Mouse (Mus musculus) v-Abl transformed pro-B cells (cell line): ENCODE data around the gene Rnf113a2.

Experiments
- in situ Hi-C, 2 experiments: fragments of 400-800 bp; cut with MboI; formaldehyde crosslinking; loops; one replicate each; pipeline ENCODE4 v1.15.1; 2025; ENCODE audit not compliant: unreplicated experiment in 2 of 2

The Rnf113a2 gene

DNA sequence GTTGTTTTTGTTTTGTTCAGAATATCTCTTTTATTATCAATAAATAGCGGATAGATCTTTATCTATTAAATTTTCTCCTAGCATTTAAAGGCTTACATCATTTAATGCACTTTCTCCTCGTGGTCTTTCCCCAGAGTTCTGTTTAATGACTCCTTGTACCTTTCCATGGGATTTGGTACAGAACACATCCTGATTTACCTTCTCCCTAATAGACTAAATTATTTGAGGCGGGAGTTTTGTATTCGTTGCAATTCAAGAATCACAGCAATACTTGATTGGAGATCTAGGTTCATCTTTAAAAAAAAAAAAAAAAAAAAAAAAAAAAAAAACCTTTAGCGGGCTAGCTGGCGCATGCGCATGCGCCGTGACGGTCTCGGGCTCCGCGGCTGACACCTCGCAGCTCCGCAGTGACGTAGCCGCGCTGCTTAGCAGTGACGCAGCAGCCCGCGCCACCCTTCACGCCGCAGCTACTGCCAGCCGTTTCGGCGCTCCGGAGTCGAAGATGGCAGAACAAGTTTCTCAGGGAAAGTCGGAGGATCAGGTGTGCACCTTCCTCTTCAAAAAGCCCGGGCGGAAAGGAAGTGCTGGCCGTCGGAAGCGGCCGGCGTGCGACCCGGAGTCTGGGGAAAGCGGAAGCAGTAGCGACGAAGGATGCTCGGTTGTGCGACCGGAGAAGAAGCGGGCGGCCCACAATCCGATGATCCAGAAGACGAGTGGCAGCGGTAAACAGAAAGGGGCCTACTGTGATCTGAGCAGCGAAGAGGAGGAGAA is at the start of gene Rnf113a2:
Gene Rnf113a2 (plus strand): TSS at position 363 of the 771 bp plus-strand sequence.
- in situ Hi-C loops = loop anchor here in 1 of 2 experiments (5.0 kb wide), 1 partner anchor 70 kb away; no protein-coding TSS in a partner anchor

DNA sequence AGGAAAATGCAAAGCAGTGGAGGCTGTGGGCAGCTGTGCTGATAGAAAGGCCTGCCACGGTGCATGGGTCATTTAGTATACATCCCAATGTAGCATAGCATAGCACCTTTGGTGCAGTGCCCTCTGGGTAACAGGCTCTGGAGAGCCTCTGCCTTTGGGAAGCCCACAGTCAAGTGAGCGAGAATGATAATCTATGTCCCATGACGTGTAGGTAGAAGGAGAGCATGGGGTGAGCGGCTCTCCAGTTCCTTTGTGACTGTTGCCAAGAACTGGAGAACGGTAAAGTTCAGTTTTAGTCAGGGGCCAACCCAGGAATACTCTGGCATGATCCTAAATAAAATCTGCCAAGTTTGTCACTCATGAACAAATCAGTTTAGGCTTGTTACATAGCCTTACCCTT is 45.3 kb upstream of the Rnf113a2 start:
- in situ Hi-C loops = no loop called here

DNA sequence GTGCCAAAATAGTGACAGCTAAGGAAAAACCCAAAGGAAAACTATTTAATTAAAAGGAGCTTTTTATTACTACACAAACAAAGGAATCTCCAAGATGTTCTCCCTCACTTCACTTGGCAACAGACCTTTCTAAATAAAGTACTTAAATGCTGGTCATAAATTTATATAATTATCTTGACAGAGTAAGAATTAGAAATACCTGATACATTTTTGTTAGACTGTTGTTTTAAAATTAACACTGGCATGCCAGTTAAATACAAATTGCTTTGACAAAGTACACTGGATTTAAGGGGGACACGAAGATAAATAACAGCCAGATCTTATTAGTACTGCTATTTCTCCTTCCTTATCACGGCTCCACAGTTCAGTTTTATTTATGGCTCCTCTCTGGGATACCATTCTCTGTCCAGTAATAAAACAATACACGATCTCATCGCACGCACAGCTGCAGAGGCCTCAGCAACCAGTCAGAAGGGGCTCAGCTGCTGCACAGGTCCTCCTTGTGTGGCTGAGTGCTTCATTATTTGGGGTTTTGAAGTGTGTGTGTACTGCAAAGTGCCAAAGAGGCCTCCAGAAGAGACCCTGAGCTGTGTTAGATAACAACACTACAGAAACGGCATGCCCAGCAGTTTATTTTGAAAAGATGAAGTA is 43.0 kb upstream of the Rnf113a2 start:
- in situ Hi-C loops = no loop called here

DNA sequence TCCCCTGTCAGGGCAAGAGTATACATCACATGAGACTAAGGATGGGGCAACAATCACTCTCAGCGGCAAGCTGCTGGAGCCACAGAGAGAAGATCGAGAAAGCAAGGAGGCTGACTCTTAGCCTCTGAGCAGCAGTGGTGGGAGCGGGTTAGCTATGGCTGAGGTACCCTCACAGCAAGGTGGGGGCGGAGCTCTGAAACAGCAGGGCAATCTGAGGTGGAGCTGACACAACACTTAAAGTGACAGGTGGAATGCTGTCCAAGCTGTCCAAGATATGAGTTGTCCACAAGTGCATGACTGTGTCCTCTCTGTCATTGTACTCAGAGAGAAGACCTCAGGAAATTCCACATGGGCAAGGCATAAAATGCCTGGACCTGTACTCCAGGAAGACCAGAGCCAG is 34.6 kb upstream of the Rnf113a2 start:
- in situ Hi-C loops = no loop called here

DNA sequence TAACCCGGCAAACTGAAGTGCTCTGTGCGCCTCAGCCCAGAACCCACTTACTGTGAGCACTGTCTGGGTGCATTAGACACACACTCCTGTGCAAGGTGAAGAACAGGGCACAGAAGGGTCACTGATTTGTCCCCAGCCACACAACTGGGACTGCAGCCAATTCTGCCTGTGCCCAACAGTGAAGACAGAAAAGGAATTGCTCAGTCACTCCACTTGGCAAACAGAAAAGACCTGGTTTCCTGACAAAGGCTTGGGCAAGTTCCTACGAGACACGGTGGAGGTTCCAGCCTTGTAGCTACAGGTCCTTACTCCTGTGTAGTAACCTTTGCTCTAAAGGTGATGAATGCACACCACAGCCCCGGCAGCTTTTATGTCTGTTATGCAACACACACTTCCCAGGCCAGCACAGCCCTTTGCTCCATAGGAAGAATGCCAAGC is 32.3 kb upstream of the Rnf113a2 start:
- in situ Hi-C loops = no loop called here

DNA sequence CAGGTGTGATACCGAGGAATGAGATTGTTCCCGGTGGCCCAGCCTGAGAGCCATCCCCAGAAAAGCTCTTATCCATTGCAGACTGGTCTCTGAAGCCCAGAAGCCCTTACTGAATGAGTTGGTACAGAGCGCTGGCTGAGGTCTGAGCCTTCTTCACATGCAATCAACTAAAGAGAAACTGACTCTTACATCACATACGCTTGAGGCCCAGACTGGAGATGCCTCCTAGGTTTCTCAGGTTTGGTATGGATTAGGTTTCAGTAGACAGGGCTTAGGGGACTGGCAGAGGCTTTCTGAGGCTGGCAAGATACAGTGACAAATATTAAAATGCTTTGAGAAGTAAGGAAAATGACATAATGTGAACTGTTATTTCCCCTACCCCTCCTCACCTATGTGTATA is 31.6 kb upstream of the Rnf113a2 start:
- in situ Hi-C loops = no loop called here

DNA sequence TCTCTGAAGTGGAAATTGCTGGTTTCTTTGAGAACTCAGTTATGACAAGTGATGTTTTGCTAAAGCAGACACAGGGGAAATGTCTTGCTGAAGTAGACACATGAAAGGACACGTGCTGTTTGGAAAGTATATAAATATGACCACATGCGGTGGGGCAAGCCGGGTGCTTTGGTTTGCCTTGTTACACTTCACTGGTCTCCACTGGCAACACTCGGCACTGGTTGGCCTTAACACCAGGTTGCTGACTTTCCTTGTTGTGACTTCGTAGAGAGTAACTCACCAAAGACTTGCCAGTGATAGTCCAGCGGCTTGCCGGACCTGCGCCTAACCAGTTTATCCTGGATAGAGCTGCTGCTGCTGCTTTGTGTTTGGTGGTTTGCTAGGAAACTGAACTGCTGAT is 28.9 kb upstream of the Rnf113a2 start:
- in situ Hi-C loops = no loop called here

DNA sequence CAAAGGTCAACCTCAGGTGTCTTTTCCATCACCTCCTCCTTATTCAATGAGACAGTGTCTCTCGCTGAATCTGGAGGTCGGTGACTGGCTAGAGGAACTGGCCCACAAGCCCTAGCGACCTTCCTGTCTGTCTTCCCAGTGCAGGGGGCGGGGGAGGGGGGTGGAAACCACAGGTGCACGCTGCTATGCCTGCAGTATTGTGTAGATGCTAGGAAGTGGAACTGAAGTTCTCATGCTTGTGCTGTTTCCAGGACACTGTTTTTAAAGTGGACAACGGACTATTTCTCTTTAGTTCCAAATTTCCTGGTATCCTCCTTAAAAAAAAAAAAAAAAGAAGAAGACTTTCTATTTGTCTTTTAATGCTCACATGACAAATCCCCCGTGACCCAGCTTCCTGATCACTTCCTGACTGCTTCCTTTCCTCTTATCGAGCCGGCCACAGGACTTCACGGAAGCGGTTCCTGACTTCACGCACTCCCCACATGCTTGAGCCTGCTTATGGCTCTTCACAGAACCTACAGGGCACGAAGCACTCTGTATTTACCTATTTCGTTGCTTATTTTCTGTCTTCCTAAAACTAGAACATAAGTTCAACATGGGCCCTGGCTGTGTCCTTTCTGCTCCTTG is 28.1 kb upstream of the Rnf113a2 start:
- in situ Hi-C loops = no loop called here

DNA sequence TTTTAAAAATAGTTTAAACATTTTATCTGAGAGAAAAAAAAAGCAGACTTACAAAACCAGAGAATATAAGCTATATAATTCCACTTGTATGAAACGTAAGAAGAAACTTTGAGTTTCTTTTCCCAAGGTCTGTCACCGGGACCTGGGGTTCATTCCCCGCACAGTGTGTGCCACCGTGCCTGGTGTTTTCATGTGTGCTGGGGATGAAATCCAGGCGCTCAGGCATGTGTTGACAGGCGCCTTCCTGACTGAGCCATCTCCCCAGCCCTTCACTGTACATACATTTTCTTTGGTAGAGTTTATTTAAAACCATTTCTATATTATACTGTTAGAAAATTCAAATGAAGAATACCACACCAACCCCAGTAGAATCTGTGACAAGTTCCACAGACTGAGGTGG is 26.7 kb upstream of the Rnf113a2 start:
- in situ Hi-C loops = no loop called here

DNA sequence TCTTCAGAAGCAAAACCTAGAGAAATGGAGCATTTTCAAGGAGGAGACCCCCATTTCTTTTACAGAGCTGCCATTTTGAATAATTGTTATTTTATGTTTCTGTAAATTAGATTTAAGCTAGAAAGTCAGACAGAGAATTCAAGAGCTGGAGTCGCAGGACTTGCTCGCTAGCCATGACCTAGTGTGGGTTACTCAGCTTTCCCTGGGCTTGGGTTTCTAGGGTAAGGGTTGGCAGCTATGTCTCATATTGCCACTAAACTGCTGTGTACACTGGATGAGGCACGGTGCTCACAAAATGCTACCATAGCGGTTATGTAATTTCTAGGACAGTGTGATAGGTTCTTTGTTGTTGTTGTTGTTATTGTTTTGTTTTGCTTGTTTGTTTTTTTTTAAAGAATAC is 24.3 kb upstream of the Rnf113a2 start:
- in situ Hi-C loops = no loop called here

DNA sequence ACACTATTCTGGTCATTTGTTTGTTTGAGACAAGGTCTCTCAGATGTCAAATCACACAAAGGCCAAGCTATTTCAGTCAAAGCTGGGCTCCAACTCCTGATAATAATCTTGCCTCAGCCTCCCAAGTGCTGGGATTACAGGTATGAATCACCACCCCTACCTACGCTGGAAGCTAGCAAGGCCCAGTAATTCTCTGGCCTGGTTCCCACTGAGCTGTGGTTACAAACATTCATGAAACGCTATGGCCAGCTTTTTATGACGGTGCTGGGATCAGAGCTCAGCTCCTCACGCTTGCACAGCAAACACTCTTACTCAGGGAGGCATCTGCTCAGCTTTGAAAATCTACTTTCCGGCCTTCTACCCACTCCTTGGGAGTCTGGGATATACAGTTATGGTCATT is 23.1 kb upstream of the Rnf113a2 start:
- in situ Hi-C loops = no loop called here

DNA sequence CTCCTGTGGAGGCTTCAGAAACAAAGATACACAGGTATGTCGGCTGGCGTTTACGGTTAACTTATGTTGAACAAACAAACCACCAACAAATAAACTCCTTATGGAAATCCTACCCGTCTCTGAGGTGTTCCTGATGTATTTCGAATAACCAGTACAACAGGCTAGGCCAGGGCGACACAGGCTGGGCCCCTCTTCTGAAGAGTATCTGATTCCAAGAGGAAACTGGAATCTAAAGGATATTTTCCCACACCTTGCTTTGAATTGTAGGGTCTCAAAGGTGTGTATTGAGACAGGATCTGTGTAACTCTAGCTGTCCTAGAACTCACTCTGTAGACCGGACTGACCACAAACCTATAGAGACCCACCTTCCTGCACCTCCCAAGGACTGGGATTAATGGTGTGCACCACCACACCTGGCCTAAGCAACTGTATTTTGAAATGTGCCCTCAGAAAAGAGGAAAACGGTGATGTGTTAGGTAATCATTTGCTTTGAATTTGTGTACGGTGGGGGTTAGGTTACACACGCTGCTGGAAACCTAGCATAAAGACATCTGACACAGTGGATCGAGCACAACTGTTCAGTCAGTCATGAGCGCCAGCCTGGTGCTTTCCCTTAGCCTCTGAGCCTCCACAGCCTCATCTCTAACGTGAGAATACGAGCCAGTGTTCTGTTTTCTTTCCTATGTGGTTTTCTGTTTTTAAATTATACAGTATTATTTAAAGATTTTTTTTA is 19.9 kb upstream of the Rnf113a2 start:
- in situ Hi-C loops = no loop called here

DNA sequence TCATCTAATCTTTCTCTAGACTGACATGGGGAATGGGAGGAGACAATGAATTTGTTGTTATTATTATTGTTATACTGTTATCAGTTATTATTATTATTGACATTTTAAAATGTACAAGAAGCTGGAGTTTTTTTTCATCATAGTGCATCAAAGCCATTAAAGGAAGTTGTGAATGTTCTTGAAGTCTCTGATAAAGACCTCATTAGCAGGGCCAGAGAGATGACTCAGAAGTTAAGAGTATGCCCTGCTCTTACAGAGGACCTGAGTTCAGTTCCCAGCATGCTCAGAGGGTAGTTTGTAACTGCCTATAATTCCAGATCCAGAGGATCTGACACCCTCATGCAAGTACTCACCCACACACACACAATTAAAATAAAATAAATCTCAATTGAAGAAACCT is 19.3 kb upstream of the Rnf113a2 start:
- in situ Hi-C loops = no loop called here

DNA sequence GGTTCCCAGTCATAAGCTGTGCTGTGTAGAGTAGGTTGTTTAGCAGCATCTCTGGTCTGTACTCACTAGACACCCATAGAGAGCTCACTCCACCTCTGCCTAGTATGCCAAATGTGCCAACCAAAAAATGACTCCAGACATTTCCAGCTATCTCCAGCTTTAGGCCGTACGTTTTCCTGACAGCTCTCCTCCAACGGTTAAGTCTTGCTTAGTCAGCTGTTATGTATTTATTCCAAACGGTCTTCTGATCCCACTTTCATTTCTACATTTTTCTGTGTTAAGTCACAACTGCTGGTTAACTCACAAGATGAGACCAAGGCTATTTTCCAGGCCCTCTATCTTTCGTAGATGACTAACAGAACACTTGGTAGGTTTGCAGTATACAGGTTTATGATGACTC is 18.4 kb upstream of the Rnf113a2 start:
- in situ Hi-C loops = no loop called here

DNA sequence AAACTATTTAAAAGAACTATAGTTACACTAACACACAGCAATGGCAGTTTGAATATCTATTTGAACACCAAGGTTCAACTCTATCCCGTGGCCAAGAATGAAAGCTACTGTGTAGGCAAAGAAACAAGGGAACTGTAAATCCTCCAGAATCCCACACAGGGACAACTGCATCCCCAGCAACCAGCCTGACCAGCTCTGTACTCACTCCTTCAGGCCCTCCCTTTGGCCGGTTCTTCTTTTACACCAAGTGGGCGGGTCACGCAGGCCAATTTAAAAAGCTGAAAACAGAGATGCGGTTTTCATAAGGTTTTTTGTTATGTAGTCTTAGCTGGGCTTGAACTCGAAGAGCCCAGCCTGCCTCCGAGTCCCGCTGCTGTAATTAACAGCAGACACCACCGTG is 17.9 kb upstream of the Rnf113a2 start:
- in situ Hi-C loops = no loop called here

DNA sequence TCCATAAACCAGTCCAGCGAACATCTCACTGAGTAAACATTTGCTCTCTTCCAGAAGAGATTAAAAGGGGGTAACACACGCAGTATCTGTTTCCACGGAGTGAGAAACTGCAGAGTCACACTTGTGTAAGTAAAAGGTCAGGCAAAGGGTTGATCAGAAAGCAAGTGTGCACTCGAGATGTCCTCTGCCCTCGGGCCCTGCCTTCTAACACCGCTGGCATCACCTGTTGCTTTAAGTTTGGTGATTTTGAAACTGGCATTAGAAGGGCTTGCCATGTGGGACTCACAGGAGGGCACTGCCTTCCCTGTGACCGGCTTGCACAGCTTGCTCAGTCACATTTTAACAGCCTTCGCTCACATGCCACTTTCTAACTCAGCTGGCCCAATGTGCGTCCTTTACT is 17.3 kb upstream of the Rnf113a2 start:
- in situ Hi-C loops = loop anchor here in 1 of 2 experiments (10.0 kb wide), 1 partner anchor 55 kb away; the partner anchor contains the start of genes Aldh6a1 and Lin52

DNA sequence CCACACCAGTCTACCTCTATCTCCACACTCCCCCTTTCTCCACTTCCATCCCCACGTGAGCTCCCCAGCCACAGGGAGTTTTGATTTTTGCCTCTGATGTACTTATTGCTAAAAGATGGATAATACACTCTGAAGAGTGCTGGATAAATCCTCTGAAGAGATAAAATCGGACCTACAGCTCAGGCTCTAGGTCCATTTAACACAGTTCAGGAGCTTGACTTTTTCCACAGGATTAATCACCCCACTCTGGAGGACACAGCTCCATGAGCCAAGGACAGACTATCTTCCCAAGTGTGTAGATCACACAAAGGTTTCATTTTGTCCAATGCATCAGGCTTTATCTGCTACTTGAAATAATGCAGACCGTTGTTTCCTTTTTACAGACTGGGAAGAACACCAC is 16.9 kb upstream of the Rnf113a2 start:
- in situ Hi-C loops = loop anchor here in 1 of 2 experiments (10.0 kb wide), 1 partner anchor 55 kb away; the partner anchor contains the start of genes Aldh6a1 and Lin52

DNA sequence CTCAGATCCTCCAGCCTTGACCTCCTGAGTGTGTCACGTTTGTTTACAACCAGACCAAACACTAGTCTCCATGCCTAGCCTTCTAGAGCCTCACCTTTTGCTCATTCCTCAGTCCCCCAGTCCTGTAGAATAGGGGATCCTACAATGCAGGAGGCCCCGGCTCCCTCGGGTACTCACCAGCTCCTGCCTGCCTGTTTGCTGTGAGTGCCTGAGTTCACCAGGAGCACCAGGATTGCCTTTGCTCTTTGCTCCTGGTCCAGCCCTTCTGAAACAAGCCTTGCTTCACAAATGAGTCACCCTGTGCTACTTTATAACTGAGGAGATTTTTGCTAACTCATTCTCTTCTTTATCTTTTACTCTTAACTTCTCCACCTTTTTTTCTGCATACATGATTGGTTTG is 16.3 kb upstream of the Rnf113a2 start:
- in situ Hi-C loops = loop anchor here in 1 of 2 experiments (10.0 kb wide), 1 partner anchor 54 kb away; the partner anchor contains the start of genes Aldh6a1 and Lin52

DNA sequence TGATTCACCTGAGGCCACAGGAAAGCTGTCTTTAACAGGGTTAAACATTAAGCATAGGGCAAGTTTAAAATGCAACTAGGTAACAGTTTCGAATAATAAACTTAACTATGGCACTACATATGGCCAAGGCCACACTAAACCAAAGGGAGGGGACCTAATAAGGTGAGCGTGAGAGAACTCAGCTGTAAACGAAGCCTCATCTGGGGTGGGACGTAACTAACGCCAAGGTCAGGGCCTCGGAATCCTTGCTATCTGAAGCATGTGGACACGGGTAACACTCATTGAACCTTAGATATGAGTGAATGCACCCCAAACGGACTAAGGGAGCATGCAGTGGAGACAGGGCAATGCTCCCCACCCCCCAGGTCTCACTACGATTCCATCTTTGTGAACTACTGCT is 14.1 kb upstream of the Rnf113a2 start:
- in situ Hi-C loops = loop anchor here in 1 of 2 experiments (10.0 kb wide), 1 partner anchor 52 kb away; the partner anchor contains the start of genes Aldh6a1 and Lin52

DNA sequence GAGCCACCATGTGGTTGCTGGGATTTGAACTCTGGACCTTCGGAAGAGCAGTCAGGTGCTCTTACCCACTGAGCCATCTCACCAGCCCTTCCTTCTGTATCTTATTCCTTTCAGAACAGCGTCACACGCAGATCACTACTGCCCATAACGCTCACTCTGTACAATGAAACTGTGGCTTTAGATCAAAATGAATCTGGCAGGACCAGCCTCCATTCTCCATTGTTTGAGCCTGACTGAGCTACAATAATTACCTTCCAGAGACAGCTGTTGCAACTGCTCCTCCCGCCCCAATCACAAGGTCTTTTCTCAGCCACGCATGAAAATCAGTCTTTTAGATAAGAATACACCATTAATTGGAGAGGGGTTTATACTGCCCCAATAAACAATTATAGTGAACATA is 12.5 kb upstream of the Rnf113a2 start:
- in situ Hi-C loops = loop anchor here in 1 of 2 experiments (10.0 kb wide), 1 partner anchor 50 kb away; the partner anchor contains the start of genes Aldh6a1 and Lin52
